Mouse (Mus musculus) heart, postnatal 0 days (tissue): ENCODE data around the gene Cnga1. TPM values are rescaled to one million over a fixed set of nuclear protein-coding genes. Genes with fewer than 3 reads are reported as not detected.

ENCODE experiments used
- ATAC-seq: fragments of 200-750 bp; cut with Nextera tagmentation; 2 replicates; pipeline ENCODE4 v1.8.0; 2017; ENCODE audit warnings: low read depth, moderate number of reproducible peaks, moderate library complexity; ENCODE audit not compliant: insufficient read depth
- DNase-seq: peaks from one replicate; pipeline ENCODE4 v3.0.0-alpha.2; 2016; ENCODE audit warnings: low spot score
- H3K27ac ChIP-seq: fragments of 300-500 bp; sonication (generic); 2 replicates; pipeline ENCODE4 v1.5.1; 2014; ENCODE audit warnings: low read depth, mild to moderate bottlenecking
- H3K27me3 ChIP-seq: fragments of 300-500 bp; sonication (generic); 2 replicates; pipeline ENCODE4 v1.6.1; 2014; ENCODE audit warnings: low read length, mixed read lengths; ENCODE audit not compliant: control insufficient read depth, insufficient read depth
- H3K36me3 ChIP-seq: fragments of 300-500 bp; sonication (generic); replicated peaks from 2 replicates; pipeline ENCODE4 v1.6.1; 2014; ENCODE audit warnings: low read length, mixed read lengths; ENCODE audit not compliant: control insufficient read depth, insufficient read depth
- H3K4me1 ChIP-seq: fragments of 300-500 bp; sonication (generic); 2 replicates; pipeline ENCODE4 v1.6.1; 2014; ENCODE audit warnings: antibody characterized with exemption; ENCODE audit not compliant: control insufficient read depth, insufficient read depth
- H3K4me2 ChIP-seq: fragments of 300-500 bp; sonication (generic); 2 replicates; pipeline ENCODE4 v1.6.1; 2014; ENCODE audit warnings: low read depth, mild to moderate bottlenecking, low read length, moderate library complexity
- H3K4me3 ChIP-seq: fragments of 300-500 bp; sonication (generic); 2 replicates; pipeline ENCODE4 v1.5.1; 2014; ENCODE audit warnings: low read depth, low read length
- H3K9ac ChIP-seq: fragments of 300-500 bp; sonication (generic); replicated peaks from 2 replicates; pipeline ENCODE4 v1.6.1; 2014; ENCODE audit warnings: low read depth, low read length, mixed read lengths
- H3K9me3 ChIP-seq: fragments of 300-500 bp; sonication (generic); replicated peaks from 2 replicates; pipeline ENCODE4 v1.6.1; 2016; ENCODE audit warnings: low read length; ENCODE audit not compliant: control insufficient read depth
- CTCF ChIP-seq: IDR thresholded peaks from 2 replicates; pipeline ENCODE4 v1.5.1; 2016; ENCODE audit warnings: antibody characterized with exemption, control low read depth, low read depth
- EP300 ChIP-seq: IDR thresholded peaks from 2 replicates; pipeline ENCODE4 v1.6.1; 2016; ENCODE audit warnings: antibody characterized with exemption, low read depth
- WGBS: fragments of 180-500 bp; shearing (Covaris S2); extraction: QIAGEN DNeasy Blood & Tissue Kit; methylation state at CpG from one replicate; pipeline ENCODE4 v1.1.7; 2014; 5-methylcytosine and 5-hydroxymethylcytosine counted together
- polyA plus RNA-seq: library from polyadenylated mRNA; unstranded; fragments of >200 nt; fragmentation: Nextera tagmentation; extraction: Ambion mirVana; gene quantifications from 2 replicates; pipeline ENCODE4 v1.2.1, GENCODE M21; 2015
- total RNA-seq: library from RNA; depleted of rRNA; stranded (reverse); fragments of >200 nt; gene quantifications from 2 replicates; pipeline ENCODE4 v1.2.3, GENCODE M21; 2014; ENCODE audit warnings: low replicate concordance

The Cnga1 gene
- total and polyA plus RNA-seq, 2 experiments from 2014 or later, result not detected

DNA sequence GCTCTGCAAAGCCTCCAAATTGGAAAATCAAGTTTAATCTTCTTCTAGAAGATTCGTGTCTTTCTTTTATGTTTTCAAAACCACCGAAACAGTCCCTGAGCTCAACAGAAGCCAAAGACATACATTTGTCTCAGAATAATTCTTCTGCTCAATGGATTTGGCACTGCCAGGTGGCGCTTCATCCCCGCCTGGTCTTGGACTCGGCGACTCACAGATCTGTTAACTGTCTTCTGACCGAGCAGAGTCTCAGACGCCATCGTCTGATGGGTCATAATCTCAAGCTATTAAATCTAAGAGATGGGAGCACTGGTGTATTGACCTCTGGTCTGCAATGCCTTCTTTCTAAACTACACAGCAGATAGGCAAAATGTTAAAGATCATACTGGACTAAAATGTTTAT, 24.3 kb upstream of the Cnga1 start:
- 74% methylated on average over 9 of the region's 9 CpGs for WGBS
- ATAC-seq, result no peak
- no peaks in the 10 kb centered on the region for H3K4me1 ChIP-seq

DNA sequence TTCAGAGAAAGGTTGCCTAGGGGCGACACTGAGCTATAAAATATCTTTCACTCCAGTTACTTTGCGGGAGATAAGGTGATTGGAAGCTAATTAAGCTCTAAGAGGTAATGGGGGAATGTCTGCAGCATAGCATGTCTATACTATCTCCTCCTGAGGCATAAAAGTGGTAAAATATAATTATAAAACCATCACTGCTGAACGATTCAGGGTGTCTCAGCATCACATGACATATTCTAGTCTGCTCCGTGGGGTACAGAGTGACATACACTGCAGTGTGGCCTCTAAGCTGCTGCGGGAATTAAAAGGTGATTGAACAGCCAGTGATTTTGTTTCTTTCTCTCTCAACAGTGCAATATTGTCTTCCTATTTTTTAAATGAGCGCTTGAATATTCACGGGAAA, 22.4 kb upstream of the Cnga1 start:
- Histone ChIP-seq H3K27ac (no peak overlapping the region), H3K9me3 (no peaks in the 10 kb centered on the region), H3K36me3 (no peaks in the 10 kb centered on the region), H3K4me1 (no peaks in the 10 kb centered on the region), H3K4me3 (no peak overlapping the region), H3K4me2 (no peak overlapping the region), H3K9ac (no peak overlapping the region), H3K27me3 (no peaks in the 10 kb centered on the region)
- no peak for ATAC-seq
- 74% methylated on average over 7 of the region's 7 CpGs for WGBS
- TF ChIP-seq CTCF, result no peak
- no peak for TF ChIP-seq EP300
- DNase-seq, result no peak

More for the DNA sequence above, 24.3 kb upstream of the Cnga1 start:
- no peak for DNase-seq
- Histone ChIP-seq H3K4me2 (no peak overlapping the region), H3K9me3 (no peaks in the 10 kb centered on the region), H3K4me3 (no peak overlapping the region), H3K27ac (no peak overlapping the region), H3K27me3 (no peaks in the 10 kb centered on the region), H3K9ac (no peak overlapping the region), H3K36me3 (no peaks in the 10 kb centered on the region)
- no peak for TF ChIP-seq EP300
- TF ChIP-seq CTCF, result no peak

GRCm38 (mm10) chr5:72665281-72665680, 21.2 kb upstream of the Cnga1 start:
- Histone ChIP-seq H3K4me1 (no peaks in the 10 kb centered on the region), H3K9me3 (no peaks in the 10 kb centered on the region)
- no peak for ATAC-seq

GRCm38 (mm10) chr5:72664854-72665253, 20.8 kb upstream of the Cnga1 start:
- no peaks in the 10 kb centered on the region for H3K27me3 ChIP-seq

More at GRCm38 (mm10) chr5:72665281-72665680, 21.2 kb upstream of the Cnga1 start:
- H3K27me3 ChIP-seq, result no peaks in the 10 kb centered on the region
- 22% methylated on average over 5 of the region's 5 CpGs for WGBS
- H3K4me3 ChIP-seq, result no peak overlapping the region
- H3K9ac ChIP-seq, result no peak overlapping the region
- TF ChIP-seq CTCF, result peak; percentile 76
- no peak for TF ChIP-seq EP300
- no peak overlapping the region for H3K27ac ChIP-seq
- H3K4me2 ChIP-seq, result no peak overlapping the region
- peak; percentile 13 for DNase-seq
- H3K36me3 ChIP-seq, result no peaks in the 10 kb centered on the region

DNA sequence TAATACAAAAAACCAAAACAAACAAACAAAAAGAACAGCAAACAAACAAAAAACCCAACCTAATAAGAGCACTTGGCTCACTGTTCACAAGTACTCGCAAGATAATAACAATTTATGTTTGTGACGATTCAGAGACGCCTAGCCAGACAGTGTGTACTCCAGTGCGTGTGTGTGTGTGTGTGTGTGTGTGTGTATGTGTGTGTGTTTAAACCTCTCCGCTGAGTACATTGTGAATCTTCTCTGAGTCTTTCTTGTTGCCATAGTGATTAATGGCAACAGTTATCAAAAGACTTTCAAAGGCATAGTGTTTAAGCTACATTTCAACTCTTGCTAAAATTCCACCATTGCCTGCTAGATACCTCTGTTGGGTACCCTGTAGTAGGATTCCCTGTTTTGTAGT, 20.1 kb upstream of the Cnga1 start:
- Histone ChIP-seq H3K27ac (no peak overlapping the region), H3K36me3 (no peaks in the 10 kb centered on the region), H3K27me3 (no peaks in the 10 kb centered on the region), H3K9ac (no peak overlapping the region), H3K4me3 (no peak overlapping the region), H3K9me3 (no peaks in the 10 kb centered on the region), H3K4me2 (no peak overlapping the region), H3K4me1 (no peaks in the 10 kb centered on the region)
- TF ChIP-seq EP300 (no peak), CTCF (no peak)
- DNase-seq, result no peak
- ATAC-seq, result no peak
- WGBS, result 88% methylated on average over 5 of the region's 5 CpGs

More at GRCm38 (mm10) chr5:72664854-72665253, 20.8 kb upstream of the Cnga1 start:
- H3K4me1 ChIP-seq, result no peaks in the 10 kb centered on the region
- no peak overlapping the region for H3K4me3 ChIP-seq
- no peak overlapping the region for H3K27ac ChIP-seq
- no peak overlapping the region for H3K4me2 ChIP-seq
- no peaks in the 10 kb centered on the region for H3K9me3 ChIP-seq
- no peak for TF ChIP-seq EP300
- TF ChIP-seq CTCF, result no peak
- no peaks in the 10 kb centered on the region for H3K36me3 ChIP-seq
- no peak overlapping the region for H3K9ac ChIP-seq
- DNase-seq (no peak), ATAC-seq (no peak)
- WGBS, result 46% methylated on average over 3 of the region's 3 CpGs

DNA sequence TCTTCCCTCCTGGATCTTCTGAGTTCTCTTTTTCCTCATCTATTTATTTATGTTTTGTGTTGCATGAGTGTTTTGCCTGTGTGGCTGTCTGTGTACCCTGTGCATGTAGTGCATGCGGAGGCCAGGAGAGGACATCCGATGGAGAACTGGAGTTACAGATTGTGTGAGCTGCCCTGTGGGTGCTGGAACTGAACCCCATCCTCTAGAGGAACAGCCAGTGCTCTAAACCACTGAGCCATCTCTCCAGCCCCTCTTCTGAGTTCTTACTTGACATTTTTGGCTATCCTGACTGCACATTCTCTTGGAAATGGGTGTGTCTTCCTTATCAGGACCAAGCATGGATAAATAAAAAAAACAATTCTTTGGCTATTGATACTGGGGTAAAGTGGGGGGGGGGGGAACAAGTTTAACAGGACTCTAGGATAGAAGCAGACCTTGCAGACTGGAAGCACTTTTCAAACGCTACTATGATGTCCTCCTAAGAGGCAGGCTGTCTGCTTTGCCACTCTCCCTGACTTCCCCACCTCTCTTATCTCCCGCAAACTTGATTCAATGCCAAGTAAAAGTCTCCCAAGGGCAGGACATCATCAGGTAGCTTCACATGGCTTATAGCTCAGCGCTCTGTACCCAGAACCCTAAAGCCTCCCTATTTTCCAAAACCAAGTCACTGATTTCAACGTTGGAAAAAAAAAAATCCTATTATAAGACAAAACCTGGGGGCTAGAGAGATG, 17.1 kb upstream of the Cnga1 start:
- no peaks in the 10 kb centered on the region for H3K36me3 ChIP-seq
- H3K4me2 ChIP-seq, result no peak overlapping the region
- WGBS, result 51% methylated on average over 6 of the region's 6 CpGs
- no peak overlapping the region for H3K27ac ChIP-seq
- DNase-seq (no peak), ATAC-seq (no peak)
- H3K9me3 ChIP-seq, result no peaks in the 10 kb centered on the region
- no peaks in the 10 kb centered on the region for H3K4me1 ChIP-seq
- TF ChIP-seq CTCF (no peak), EP300 (no peak)
- no peaks in the 10 kb centered on the region for H3K27me3 ChIP-seq
- no peak overlapping the region for H3K9ac ChIP-seq
- no peak overlapping the region for H3K4me3 ChIP-seq
